Mouse (Mus musculus): ENCODE results near the gene Jade2.
"Not testable (repeated sequence)": the region's sequence is repeated elsewhere in the genome, so short reads cannot be mapped to it uniquely, and the experiment has no call there.

The Jade2 gene

GRCm38 (mm10) chr11:51833393-51834066, 23.9 kb downstream of the Jade2 start:
- no peak for DNase-seq

GRCm38 (mm10) chr11:51832992-51833391, 24.5 kb downstream of the Jade2 start:
- no peak for DNase-seq

DNA sequence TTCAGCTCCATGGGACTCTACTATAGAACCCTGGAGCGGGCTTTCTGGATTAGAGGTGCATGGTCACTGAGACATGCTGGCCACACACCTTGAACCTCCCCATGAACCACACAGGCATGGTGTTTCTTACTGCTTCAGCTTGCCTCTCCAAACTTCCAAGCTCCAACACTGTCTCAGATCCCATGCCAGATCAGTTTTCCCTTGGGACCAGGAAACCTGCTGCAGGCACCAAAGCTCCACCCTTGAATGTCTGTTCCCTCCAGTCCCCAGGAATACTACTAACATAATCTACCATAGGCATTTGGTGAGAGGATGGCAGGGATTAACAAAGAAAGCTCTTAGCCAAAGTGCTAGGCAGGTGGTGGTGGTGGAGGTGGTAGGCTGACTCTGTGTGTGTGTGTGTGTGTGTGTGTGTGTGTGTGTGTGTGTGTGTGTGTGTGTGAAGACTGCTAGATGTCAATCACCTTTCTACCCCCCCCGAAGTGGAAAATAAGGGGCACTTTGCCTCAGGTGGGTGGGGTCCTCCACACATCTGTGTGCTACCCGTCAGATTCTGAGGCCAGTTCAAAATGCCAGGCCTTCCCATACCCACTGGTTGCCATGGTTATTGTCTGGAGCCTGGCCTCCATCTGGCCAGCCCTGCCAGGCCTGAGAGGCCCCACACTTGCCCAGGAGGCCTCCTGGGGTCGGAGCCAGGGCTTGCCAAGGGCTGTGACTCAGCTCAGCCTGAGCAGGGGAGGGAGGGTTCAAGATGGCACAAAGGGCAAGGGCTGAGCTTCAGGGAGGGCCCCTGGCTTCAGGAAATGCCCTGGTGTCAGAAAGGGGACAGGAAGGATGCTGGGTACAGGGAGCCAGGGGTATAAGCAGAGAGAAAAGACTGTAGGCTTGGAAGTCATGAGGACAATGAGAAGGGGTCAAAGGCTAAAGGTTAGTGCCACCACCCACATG, 25.2 kb downstream of the Jade2 start:
- no peak for DNase-seq

GRCm38 (mm10) chr11:51824867-51825424, 32.5 kb downstream of the Jade2 start:
- DNase-seq = no peak

DNA sequence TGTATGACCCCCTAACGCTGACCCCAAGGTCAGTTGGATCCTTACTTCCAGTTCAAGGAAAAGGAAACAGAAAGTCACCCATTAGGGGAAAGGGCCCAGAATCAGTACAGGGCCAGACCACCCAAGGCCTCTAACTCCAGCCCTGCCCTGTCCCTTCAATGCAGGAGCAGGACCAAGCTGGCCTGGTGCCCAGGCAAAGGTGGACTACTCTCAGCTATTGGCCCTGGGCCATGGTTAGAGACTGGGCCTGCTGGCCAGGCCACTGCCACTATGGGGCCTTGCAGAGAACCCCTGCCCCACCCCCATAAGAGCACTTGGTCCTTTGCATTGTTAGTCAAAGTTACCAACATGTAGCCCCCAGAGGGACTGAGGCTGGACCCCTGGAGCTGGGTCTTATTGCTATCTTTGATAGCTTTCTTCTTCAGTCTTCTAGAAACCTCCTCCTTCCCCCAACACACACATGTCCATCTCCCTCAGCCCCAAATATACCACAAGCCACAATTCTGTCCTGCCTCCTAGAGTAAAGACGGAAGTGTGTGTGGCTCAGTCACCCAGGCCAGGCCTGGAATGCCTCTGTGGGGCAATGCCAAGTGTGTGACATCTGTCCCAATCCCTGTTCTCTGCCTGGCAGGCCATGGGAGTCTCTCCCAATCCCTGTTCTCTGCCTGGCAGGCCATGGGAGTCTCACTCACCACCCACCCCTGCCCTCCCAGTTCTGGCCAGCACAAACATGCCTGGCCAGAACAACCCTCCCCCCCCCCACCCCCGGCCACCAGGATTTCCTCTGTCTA, 33.3 kb downstream of the Jade2 start:
- no peak for DNase-seq

GRCm38 (mm10) chr11:51823271-51823670, 34.2 kb downstream of the Jade2 start:
- no peak for DNase-seq

GRCm38 (mm10) chr11:51822736-51823135, 34.7 kb downstream of the Jade2 start:
- DNase-seq = no peak

GRCm38 (mm10) chr11:51820861-51821260, 36.6 kb downstream of the Jade2 start:
- DNase-seq = peak; percentile 78

GRCm38 (mm10) chr11:51819964-51820363, 37.5 kb downstream of the Jade2 start:
- no peak for DNase-seq

GRCm38 (mm10) chr11:51818837-51819236, 38.6 kb downstream of the Jade2 start:
- no peak for DNase-seq

DNA sequence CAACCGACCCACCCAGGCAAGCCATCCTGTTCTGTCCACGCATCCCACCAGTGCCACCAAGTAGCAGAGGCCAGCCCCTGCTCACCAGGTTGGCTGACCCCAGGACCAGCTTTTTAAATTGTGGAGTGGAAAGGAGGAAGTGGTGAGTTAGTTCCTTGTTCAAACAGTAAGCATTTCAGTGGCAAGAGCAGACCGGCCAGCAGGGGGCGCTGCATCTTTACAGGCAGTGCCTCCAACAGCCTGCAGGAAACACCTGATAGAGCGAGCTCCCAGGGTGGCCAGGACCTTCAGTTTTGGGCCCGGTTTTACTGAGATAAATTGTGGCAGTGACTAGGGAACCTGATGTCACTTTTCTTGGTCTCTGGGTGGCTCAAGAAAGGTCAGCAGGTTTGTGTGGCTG, 39.7 kb downstream of the Jade2 start:
- DNase-seq = peak; percentile 89

GRCm38 (mm10) chr11:51812022-51812546, 45.4 kb downstream of the Jade2 start:
- DNase-seq = no peak

GRCm38 (mm10) chr11:51811230-51811629, 46.2 kb downstream of the Jade2 start:
- no peak for DNase-seq

GRCm38 (mm10) chr11:51809632-51810224, 47.7 kb downstream of the Jade2 start:
- no peak for DNase-seq

- DNase-seq = no peak
Observed at GRCm38 (mm10) chr11:51807108-51807879, 50.2 kb downstream of the Jade2 start.

DNA sequence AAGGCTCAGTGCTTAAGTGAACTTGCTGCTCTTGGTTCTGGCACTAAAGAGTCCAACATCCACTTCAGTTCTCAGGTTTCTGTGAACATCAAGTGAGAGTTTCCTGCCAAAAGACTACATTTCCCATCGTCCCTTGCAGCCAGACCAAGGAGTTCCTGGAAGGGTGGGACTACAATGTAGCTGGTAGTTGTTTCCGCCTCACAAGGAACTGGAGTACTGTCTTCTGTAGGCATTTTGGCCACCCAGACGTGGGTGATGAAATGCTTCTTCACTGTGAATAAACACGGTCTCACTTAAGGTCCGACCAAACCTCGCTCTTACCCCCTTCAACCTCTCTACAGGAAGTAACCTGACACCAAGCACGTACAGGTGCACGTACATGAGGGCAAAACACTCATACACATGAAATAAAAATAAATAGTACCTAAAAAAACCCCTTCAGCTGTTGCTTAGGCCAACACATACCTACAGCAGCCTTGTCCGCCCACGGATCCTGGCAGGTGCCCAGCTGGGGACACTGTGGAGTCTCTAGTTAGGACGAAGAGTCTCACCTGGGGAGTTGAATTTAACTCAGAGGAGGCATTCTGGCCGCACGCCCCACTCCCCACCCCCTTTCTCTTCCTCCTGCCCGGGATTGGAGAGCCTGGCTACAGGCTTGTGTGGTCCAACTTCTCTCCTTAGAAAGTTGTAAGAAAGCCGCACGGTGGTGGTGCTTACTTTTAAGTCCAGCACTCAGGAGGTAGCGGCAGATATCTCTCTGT, 52.1 kb downstream of the Jade2 start:
- DNase-seq = peak; percentile 83

- no peak for DNase-seq
Observed at GRCm38 (mm10) chr11:51800634-51801325, 56.7 kb downstream of the Jade2 start.

- DNase-seq = no peak
Observed at GRCm38 (mm10) chr11:51796272-51796671, 61.2 kb downstream of the Jade2 start.

- no peak for DNase-seq
Observed at GRCm38 (mm10) chr11:51790662-51791061, 66.8 kb downstream of the Jade2 start.

- not testable (repeated sequence) for DNase-seq
Observed at GRCm38 (mm10) chr11:51789735-51790134, 67.7 kb downstream of the Jade2 start.

Data from embryo, embryonic 11 days (tissue).